Mouse (Mus musculus) megakaryocyte, adult 5-6 weeks (primary cell): ENCODE measurements around the gene Accsl. TPM values are rescaled to one million over a fixed set of nuclear protein-coding genes. Genes with fewer than 3 reads are reported as not detected.

ENCODE experiments used
- ATAC-seq: 2 replicates; pipeline ENCODE4 v1.8.0; 2016; ENCODE audit warnings: mild to moderate bottlenecking, inconsistent platforms; ENCODE audit not compliant: poor library complexity, severe bottlenecking
- total RNA-seq, 2 experiments: library from RNA; stranded (forward) in 1 of 2; stranded (reverse) in 1 of 2; fragments of 153-499, 151-499 nt in 1 of 2; fragments of 221-1000, 200-1000 nt in 1 of 2; gene quantifications; 2 replicates each; pipeline versions ENCODE4 v1.2.3 to v1.2.4; 2015 to 2017

The Accsl gene
- total RNA-seq, 2 experiments from 2014 or later = not detected

DNA sequence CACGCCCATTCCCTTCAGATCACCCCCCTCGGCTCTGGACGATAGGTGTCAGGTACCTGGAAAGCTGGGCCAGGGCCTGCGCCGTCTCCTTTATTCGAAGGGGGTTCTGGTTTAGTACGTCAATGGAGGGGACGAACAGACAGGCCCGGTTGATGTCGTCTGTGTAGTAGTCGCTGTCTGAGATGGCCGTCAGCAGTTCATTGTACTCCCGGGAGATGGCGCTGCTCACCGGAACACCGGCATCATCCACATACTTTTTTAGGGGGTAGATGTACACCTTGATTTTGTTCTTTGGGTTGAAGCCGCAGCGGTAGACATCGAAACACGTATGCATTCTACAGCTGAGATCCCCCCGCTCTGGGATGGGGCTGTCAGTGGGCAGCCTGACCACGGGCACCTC, 55.6 kb downstream of the Accsl start:
- no peak for ATAC-seq

DNA sequence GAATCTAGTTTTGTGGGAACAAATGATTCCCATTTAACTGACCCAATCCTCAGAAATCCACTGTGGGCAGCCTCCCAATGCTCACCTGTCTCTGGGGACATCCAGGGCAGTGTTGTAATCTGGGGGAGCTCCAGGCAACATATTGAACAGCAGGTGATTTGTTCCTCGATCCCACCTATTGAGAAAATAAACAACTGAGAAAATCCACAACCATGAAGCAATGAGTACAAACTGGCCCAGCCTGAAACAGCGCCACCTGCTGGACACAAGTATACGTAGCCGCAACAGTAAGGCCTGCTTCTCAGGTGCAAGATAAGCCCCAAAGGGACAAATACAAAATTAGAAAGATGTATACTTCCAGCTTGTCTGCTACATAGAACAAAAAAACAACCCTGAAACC, 57.1 kb downstream of the Accsl start:
- peak; percentile 75 for ATAC-seq

DNA sequence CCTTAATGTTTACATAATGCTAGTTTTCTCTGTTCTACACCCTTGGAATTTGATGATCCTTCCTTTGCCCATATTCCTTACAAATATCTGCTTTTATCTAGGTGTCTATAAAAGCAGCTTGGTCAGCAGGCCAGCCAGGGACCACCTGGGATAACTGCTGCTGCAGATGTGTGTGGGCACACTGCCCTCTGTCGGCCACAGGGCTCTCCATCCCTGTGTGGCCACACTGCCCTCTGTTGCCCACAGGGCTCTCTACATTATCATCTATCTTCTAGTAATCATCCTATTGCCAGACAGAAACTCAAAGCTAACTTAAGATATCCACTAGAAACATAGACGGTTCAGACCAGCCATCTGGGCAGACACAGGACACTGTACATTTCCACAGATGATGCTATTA, 59.0 kb downstream of the Accsl start:
- peak; percentile 73 for ATAC-seq

DNA sequence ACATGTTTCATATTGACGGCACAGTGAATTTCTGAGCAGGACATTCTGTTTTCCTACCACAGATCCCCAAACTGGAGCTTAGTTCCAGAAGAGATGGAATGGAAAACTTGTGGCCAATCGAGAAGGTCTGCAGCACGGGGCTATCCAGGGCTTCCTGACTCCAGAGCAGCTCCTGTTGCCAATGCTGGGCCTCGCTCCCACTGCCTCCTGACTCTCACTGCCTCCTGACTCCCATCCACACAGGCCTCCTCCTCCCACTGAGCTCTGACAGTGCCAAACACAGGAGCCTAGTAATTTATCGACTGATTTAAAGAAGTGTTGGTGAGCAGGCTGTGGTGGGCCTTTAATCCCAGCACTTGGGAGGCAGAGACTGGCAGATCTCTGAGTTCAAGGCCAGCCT, 60.9 kb downstream of the Accsl start:
- no peak for ATAC-seq

DNA sequence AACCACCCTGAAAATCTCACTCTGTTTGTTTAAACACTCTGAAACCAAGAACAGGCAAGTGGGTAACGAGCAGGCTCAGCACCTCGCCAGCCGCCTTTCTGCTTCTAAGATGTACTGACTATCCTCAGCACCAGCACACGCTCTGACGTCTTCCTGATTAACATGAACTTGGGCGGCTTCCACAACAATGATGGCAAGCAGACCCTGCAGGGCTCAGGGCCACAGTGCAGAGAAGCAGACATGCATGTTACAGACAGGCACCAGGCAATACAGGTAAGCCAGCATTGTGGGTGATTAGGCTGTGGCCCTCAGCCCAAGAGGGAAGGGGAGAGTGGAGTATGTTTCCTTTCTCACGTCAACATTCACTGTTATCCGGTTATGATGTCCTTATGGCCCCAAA, 61.5 kb downstream of the Accsl start:
- no peak for ATAC-seq

DNA sequence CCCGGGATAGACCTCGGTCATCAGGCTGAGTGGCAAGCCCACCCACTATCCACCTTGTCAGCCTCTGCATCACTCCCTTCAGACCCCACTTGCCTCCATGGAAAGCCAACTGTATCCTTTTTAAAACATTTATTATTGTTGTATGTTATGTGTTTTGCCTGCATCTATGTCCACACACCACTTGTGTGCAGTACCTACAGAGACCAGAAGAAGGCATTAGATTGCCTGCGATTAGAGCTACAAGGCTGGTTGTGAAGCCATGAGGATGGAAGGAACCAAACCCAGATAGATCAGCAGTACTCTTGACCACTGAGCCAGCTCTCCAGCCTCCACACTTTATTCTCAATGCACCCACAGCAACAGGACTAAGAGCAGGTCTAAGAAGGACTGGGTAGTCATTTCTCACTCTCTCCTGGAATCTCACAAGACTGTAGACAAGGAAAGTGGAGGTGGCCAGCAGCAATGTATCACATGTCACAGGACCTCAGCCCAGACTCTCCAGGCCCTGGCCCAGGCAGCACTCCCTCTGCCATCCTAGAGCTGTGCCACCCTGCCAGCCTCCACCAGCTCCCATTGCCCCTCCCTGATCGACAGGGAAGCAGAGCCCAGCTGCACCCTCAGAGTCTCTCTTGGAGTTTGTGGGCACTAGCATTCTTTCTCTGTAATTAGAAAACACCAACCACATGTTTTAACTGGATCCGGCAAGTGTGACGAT, 62.3 kb downstream of the Accsl start:
- ATAC-seq = no peak

DNA sequence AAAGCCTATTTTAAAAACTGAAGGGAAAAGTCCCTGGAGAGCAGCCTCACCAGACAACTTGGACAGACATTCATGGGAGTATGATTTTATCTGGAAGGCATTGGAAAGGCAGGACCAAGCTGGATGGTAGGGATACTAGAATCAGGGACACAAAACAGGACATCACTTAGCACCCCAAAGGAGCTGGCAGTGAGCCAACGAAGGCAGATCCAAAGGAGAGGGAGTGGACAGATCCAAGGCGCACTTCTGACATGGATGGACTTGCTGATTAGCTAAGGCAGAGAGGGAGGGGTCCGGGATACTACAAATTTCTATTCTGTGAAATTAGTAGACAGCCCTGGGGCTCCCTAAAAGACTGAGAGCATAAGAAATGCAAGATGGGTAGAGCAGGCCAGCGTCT, 63.4 kb downstream of the Accsl start:
- ATAC-seq = no peak

Other genes starting within 250 kb of the Accsl start
- gene Alx4, start 226.8 kb downstream of the Accsl start, total RNA-seq (2015) = not detected in 2 replicates
- not detected in 2 replicates for gene Alx4, start 226.8 kb downstream of the Accsl start, total RNA-seq (2017)
- gene Ext2, start 46.6 kb downstream of the Accsl start, total RNA-seq (2015) = 23.1 and 29.7 TPM in 2 replicates
- 16.3 and 20.2 TPM in 2 replicates for gene Ext2, start 46.6 kb downstream of the Accsl start, total RNA-seq (2017)
- gene Accs, start 19.2 kb downstream of the Accsl start, total RNA-seq (2015) = 8.3 and 9.6 TPM in 2 replicates
- 11.7 and 12.7 TPM in 2 replicates for gene Accs, start 19.2 kb downstream of the Accsl start, total RNA-seq (2017)
- 0.11 TPM in 1 of 2 replicates, not detected in the other for gene Gm13889, start 88.0 kb upstream of the Accsl start, total RNA-seq (2015)
- gene Gm13889, start 88.0 kb upstream of the Accsl start, total RNA-seq (2017) = 0.51 TPM in 1 of 2 replicates, not detected in the other
- gene Gm27027, start 127.2 kb upstream of the Accsl start, total RNA-seq (2015) = not detected in 2 replicates
- not detected in 2 replicates for gene Gm27027, start 127.2 kb upstream of the Accsl start, total RNA-seq (2017)
- gene Alkbh3, start 141.7 kb upstream of the Accsl start, total RNA-seq (2015) = 64.3 and 71.6 TPM in 2 replicates
- gene Alkbh3, start 141.7 kb upstream of the Accsl start, total RNA-seq (2017) = 26.0 and 27.2 TPM in 2 replicates